Mouse (Mus musculus): ENCODE data around the gene Dcxr. TPM values are rescaled to one million over a fixed set of nuclear protein-coding genes. Genes with fewer than 3 reads are reported as not detected.

Gene Dcxr
- total and polyA plus RNA-seq, 3 experiments, result 12.2 to 14.1 TPM; not detected in 1

- Histone ChIP-seq H3K4me1 (ENCODE audit: control insufficient read depth in 1 of 2, insufficient read depth in 2 of 2, low read length in 2 of 2) (peaks cover 0 to 3% of the 10 kb centered on the region in 2 experiments; a peak in 2 of 4 replicates), H3K9ac (ENCODE audit: control insufficient read depth, low read depth, low read length, poor library complexity, severe bottlenecking) (no peak overlapping the region), H3K36me3 (ENCODE audit: control insufficient read depth in 1 of 2, insufficient read depth in 2 of 2, low read length in 2 of 2) (peaks cover 0 to under 1% of the 10 kb centered on the region in 2 experiments; a peak in 1 of 4 replicates), H3K4me3 (ENCODE audit: control insufficient read depth in 1 of 2, insufficient read depth in 1 of 2, low read depth in 2 of 2, low read length in 2 of 2) (no peak overlapping the region), H3K9me3 (replicated peaks; ENCODE audit: insufficient read depth, low read length) (no peaks in the 10 kb centered on the region), H3K27ac (ENCODE audit: control insufficient read depth, low read depth, low read length) (no peak overlapping the region), H3K27me3 (ENCODE audit: control insufficient read depth in 1 of 2, insufficient read depth in 2 of 2, low read length in 2 of 2) (no peaks in the 10 kb centered on the region), H3K79me2 (ENCODE audit: control insufficient read depth, insufficient read depth, low read length, poor library complexity) (no peaks in the 10 kb centered on the region)
- TF ChIP-seq RAD21 (IDR thresholded peaks at IDR 0.05; ENCODE audit: low read depth, low read length), result no peak
- TF ChIP-seq GATA1 (IDR thresholded peaks at IDR 0.05; ENCODE audit: low read depth, low read length), result no peak
- TF ChIP-seq ZC3H11A (IDR thresholded peaks at IDR 0.05; ENCODE audit: low read depth, low read length), result no peak
- no peak for TF ChIP-seq BHLHE40 (IDR thresholded peaks at IDR 0.05; ENCODE audit: borderline replicate concordance, low read depth, low read length)
- TF ChIP-seq POLR2AphosphoS2 (IDR thresholded peaks at IDR 0.05; ENCODE audit: low read length), result no peak
- no peak for TF ChIP-seq HCFC1 (IDR thresholded peaks at IDR 0.05; ENCODE audit: low read depth, low read length)
- no peak for TF ChIP-seq TBP (IDR thresholded peaks at IDR 0.05; ENCODE audit: low read depth, low read length)
- DNase-seq (ENCODE audit: low read depth, low spot score), result no peak
Measured at GRCm38 (mm10) chr11:120719841-120720376, 7.2 kb downstream of the Dcxr start.

- Histone ChIP-seq H3K4me3 (ENCODE audit: control insufficient read depth in 1 of 2, insufficient read depth in 1 of 2, low read depth in 2 of 2, low read length in 2 of 2) (no peak overlapping the region), H3K9me3 (replicated peaks; ENCODE audit: insufficient read depth, low read length) (no peaks in the 10 kb centered on the region), H3K27ac (ENCODE audit: control insufficient read depth, low read depth, low read length) (no peak overlapping the region), H3K9ac (ENCODE audit: control insufficient read depth, low read depth, low read length, poor library complexity, severe bottlenecking) (no peak overlapping the region), H3K4me1 (ENCODE audit: control insufficient read depth in 1 of 2, insufficient read depth in 2 of 2, low read length in 2 of 2) (peaks cover 0 to 8% of the 10 kb centered on the region in 2 experiments; a peak in 3 of 4 replicates), H3K27me3 (ENCODE audit: control insufficient read depth in 1 of 2, insufficient read depth in 2 of 2, low read length in 2 of 2) (no peaks in the 10 kb centered on the region), H3K79me2 (ENCODE audit: control insufficient read depth, insufficient read depth, low read length, poor library complexity) (peaks cover 6% of the 10 kb centered on the region), H3K36me3 (ENCODE audit: control insufficient read depth in 1 of 2, insufficient read depth in 2 of 2, low read length in 2 of 2) (peaks cover 0 to 2% of the 10 kb centered on the region in 2 experiments; a peak in 1 of 4 replicates)
- no peak for DNase-seq (ENCODE audit: low read depth, low spot score)
- TF ChIP-seq ZNF384 (IDR thresholded peaks at IDR 0.05; ENCODE audit: low read depth, low read length), result no peak
- TF ChIP-seq ZC3H11A (IDR thresholded peaks at IDR 0.05; ENCODE audit: low read depth, low read length), result no peak
- TF ChIP-seq EP300 (IDR thresholded peaks at IDR 0.05; ENCODE audit: low read depth in 1 of 2, low read length in 2 of 2), result no peak
- no peak for TF ChIP-seq SIN3A (IDR thresholded peaks at IDR 0.05; ENCODE audit: low read length)
- no peak for TF ChIP-seq MYC (IDR thresholded peaks at IDR 0.05; ENCODE audit: low read depth, low read length)
- TF ChIP-seq E2F4 (IDR thresholded peaks at IDR 0.05; ENCODE audit: borderline replicate concordance, low read depth, low read length), result no peak
- no peak for TF ChIP-seq POLR2AphosphoS2 (IDR thresholded peaks at IDR 0.05; ENCODE audit: low read length)
- TF ChIP-seq GABPA (IDR thresholded peaks at IDR 0.05; ENCODE audit: low read depth, low read length), result no peak
- TF ChIP-seq CHD1 (IDR thresholded peaks at IDR 0.05; ENCODE audit: low read depth, low read length), result no peak
- TF ChIP-seq ELF1 (IDR thresholded peaks at IDR 0.05; ENCODE audit: low read depth, low read length), result no peak
- no peak for TF ChIP-seq NELFE (IDR thresholded peaks at IDR 0.05; ENCODE audit: low read depth, low read length)
- TF ChIP-seq MAX (IDR thresholded peaks at IDR 0.05; ENCODE audit: low read length), result no peak
- no peak for TF ChIP-seq MAZ (IDR thresholded peaks at IDR 0.05; ENCODE audit: low read depth, low read length)
- TF ChIP-seq ETS1 (IDR thresholded peaks at IDR 0.05; ENCODE audit: low read depth, low read length), result no peak
- TF ChIP-seq ZMIZ1 (IDR thresholded peaks at IDR 0.05; ENCODE audit: low read depth, low read length), result no peak
- no peak for TF ChIP-seq TAL1 (IDR thresholded peaks at IDR 0.05; ENCODE audit: low read length)
Measured at GRCm38 (mm10) chr11:120719242-120719641, 7.8 kb downstream of the Dcxr start.

Data from MEL (cell line).